Mouse (Mus musculus) kidney, embryonic 14.5 days (tissue): ENCODE measurements at regions not wholly inside any gene's neighbourhood (a gene's known extent, or its start where the extent isn't known, plus 50 kb on each side); places are given as distances from the start of the nearest gene placed in this dataset.

Source experiments
- ATAC-seq: fragments of 200-750 bp; cut with Nextera tagmentation; 2 replicates; pipeline ENCODE4 v1.8.0; 2017; ENCODE audit warnings: moderate number of reproducible peaks, mild to moderate bottlenecking, moderate TSS enrichment, moderate library complexity; ENCODE audit not compliant: low FRiP score, low TSS enrichment
- H3K27ac ChIP-seq: fragments of 300-500 bp; sonication (generic); 2 replicates; pipeline ENCODE4 v1.5.1; 2014; ENCODE audit warnings: low read depth, mild to moderate bottlenecking, low read length, moderate library complexity, mixed read lengths
- H3K27me3 ChIP-seq: fragments of 300-500 bp; sonication (generic); 2 replicates; pipeline ENCODE4 v1.6.1; 2014; ENCODE audit warnings: mild to moderate bottlenecking, low read length; ENCODE audit not compliant: control insufficient read depth, insufficient read depth
- H3K36me3 ChIP-seq: fragments of 300-500 bp; sonication (generic); 2 replicates; pipeline ENCODE4 v1.6.1; 2014; ENCODE audit warnings: low read length, mixed read lengths; ENCODE audit not compliant: control insufficient read depth, insufficient read depth
- H3K4me1 ChIP-seq: fragments of 300-500 bp; sonication (generic); 2 replicates; pipeline ENCODE4 v1.6.1; 2014; ENCODE audit warnings: low read length, mixed read lengths; ENCODE audit not compliant: control insufficient read depth, insufficient read depth
- H3K4me2 ChIP-seq: fragments of 300-500 bp; sonication (generic); replicated peaks from 2 replicates; pipeline ENCODE4 v1.6.1; 2014; ENCODE audit warnings: low read depth, mild to moderate bottlenecking, low read length
- H3K4me3 ChIP-seq: fragments of 300-500 bp; sonication (generic); 2 replicates; pipeline ENCODE4 v1.5.1; 2014; ENCODE audit warnings: mild to moderate bottlenecking, low read length
- H3K9ac ChIP-seq: fragments of 300-500 bp; sonication (generic); 2 replicates; pipeline ENCODE4 v1.6.1; 2014; ENCODE audit warnings: low read depth, mild to moderate bottlenecking, low read length, moderate library complexity
- H3K9me3 ChIP-seq: fragments of 300-500 bp; sonication (generic); 2 replicates; pipeline ENCODE4 v1.6.1; 2016; ENCODE audit warnings: low read length; ENCODE audit not compliant: control insufficient read depth
- WGBS: fragments of 180-500 bp; shearing (Covaris S2); extraction: QIAGEN DNeasy Blood & Tissue Kit; methylation state at CpG from one replicate; pipeline ENCODE4 v1.1.7; 2014; 5-methylcytosine and 5-hydroxymethylcytosine counted together

GRCm38 (mm10) chr4:69781258-69781657 is 629.0 kb downstream of the Cdk5rap2 start:
- Histone ChIP-seq H3K27me3 (no peaks in the 10 kb centered on the region), H3K4me1 (no peaks in the 10 kb centered on the region), H3K27ac (no peak overlapping the region), H3K9me3 (no peaks in the 10 kb centered on the region), H3K36me3 (no peaks in the 10 kb centered on the region), H3K4me2 (no peak overlapping the region), H3K9ac (no peak overlapping the region), H3K4me3 (no peak overlapping the region)
- WGBS, result 80% methylated on average over 8 of the region's 8 CpGs
- ATAC-seq, result no peak

- ATAC-seq, result no peak
- H3K4me2 ChIP-seq, result no peak overlapping the region
- no peak overlapping the region for H3K27ac ChIP-seq
- no peak overlapping the region for H3K4me3 ChIP-seq
- H3K27me3 ChIP-seq, result no peaks in the 10 kb centered on the region
- no peaks in the 10 kb centered on the region for H3K9me3 ChIP-seq
- no peaks in the 10 kb centered on the region for H3K4me1 ChIP-seq
- no peak overlapping the region for H3K9ac ChIP-seq
- WGBS, result 83% methylated on average over 3 of the region's 3 CpGs
- no peaks in the 10 kb centered on the region for H3K36me3 ChIP-seq
These were observed 648.4 kb downstream of the Cdk5rap2 start for GRCm38 (mm10) chr4:69761841-69762240.

DNA sequence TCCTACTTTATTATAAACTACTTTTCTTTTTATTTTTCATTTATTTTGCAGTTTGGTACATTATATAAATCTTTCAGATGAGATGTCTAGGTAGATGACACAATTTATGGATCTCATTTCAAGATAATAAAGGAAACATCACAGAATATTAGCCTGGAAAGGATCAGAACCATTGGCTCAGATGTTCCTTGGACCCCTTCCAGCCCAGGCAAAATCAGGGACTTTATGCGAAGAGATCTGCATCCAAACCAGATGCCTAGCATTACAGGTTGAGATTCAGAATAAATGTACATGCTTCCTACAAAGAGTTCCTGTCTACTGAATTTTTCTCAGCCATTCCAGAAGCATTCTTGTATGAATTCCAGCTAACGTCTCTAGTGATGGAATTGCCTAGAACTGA is 650.6 kb downstream of the Cdk5rap2 start:
- whole genome bisulfite sequencing, result 79% methylated on average over 2 of the region's 2 CpGs
- H3K9me3 ChIP-seq, result no peaks in the 10 kb centered on the region
- no peak for ATAC-seq
- H3K27ac ChIP-seq, result no peak overlapping the region
- no peak overlapping the region for H3K9ac ChIP-seq
- H3K4me2 ChIP-seq, result no peak overlapping the region
- no peak overlapping the region for H3K4me3 ChIP-seq
- H3K36me3 ChIP-seq, result no peaks in the 10 kb centered on the region
- H3K27me3 ChIP-seq, result no peaks in the 10 kb centered on the region
- H3K4me1 ChIP-seq, result no peaks in the 10 kb centered on the region

GRCm38 (mm10) chr4:69754567-69754966 is 655.7 kb downstream of the Cdk5rap2 start:
- H3K4me2 ChIP-seq, result no peak overlapping the region
- H3K27me3 ChIP-seq, result no peaks in the 10 kb centered on the region
- H3K9ac ChIP-seq, result no peak overlapping the region
- no peaks in the 10 kb centered on the region for H3K4me1 ChIP-seq
- no peak overlapping the region for H3K27ac ChIP-seq
- ATAC-seq, result no peak
- H3K4me3 ChIP-seq, result no peak overlapping the region
- 62% methylated on average over 2 of the region's 2 CpGs for WGBS
- H3K36me3 ChIP-seq, result no peaks in the 10 kb centered on the region
- no peaks in the 10 kb centered on the region for H3K9me3 ChIP-seq

GRCm38 (mm10) chr4:69753086-69753485 is 657.2 kb downstream of the Cdk5rap2 start:
- Histone ChIP-seq H3K9me3 (no peaks in the 10 kb centered on the region), H3K4me1 (no peaks in the 10 kb centered on the region), H3K36me3 (no peaks in the 10 kb centered on the region), H3K4me3 (no peak overlapping the region), H3K9ac (no peak overlapping the region), H3K27me3 (no peaks in the 10 kb centered on the region), H3K4me2 (no peak overlapping the region), H3K27ac (no peak overlapping the region)
- 85% methylated on average over 3 of the region's 3 CpGs for WGBS
- no peak for ATAC-seq

DNA sequence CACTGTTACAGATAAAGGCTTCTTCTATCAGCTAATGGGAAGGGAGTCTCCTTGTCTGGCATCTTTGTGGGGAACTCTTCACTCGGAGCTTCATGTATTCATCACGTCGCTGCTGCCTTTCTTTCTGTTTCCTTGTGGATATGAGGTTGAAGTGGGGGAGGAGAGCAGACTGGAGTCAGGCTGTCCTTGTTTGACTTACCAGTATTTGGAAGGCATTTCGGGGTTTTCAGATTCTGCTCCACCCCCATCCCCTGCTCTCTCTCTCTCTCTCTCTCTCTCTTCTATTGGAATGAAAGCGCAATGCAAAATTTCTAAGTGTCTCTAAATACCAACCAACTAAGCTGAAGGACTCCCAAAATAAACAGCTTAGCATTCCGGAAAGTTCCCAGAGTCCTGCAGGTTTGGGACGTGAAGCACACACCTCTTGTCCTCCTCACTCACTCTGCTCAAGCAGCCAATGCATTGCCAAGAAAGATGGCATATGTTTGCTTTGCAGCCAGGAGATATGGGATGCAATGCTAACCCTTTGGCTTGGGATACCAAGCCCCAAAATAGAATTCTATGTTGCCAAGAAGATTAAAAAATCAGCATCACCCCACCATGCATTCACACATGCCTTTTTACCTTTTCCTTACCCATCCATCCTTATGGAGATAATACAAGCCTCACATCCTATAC is 670.3 kb downstream of the Cdk5rap2 start:
- Histone ChIP-seq H3K4me1 (no peaks in the 10 kb centered on the region), H3K27ac (no peak overlapping the region), H3K9ac (no peak overlapping the region), H3K9me3 (no peaks in the 10 kb centered on the region), H3K27me3 (no peaks in the 10 kb centered on the region), H3K4me2 (no peak overlapping the region), H3K4me3 (no peak overlapping the region), H3K36me3 (no peaks in the 10 kb centered on the region)
- WGBS, result 70% methylated on average over 7 of the region's 7 CpGs
- ATAC-seq, result no peak
